Mouse (Mus musculus): ENCODE results near the gene Cct7. TPM values are rescaled to one million over a fixed set of nuclear protein-coding genes. Genes with fewer than 3 reads are reported as not detected.

The Cct7 gene
- polyA plus RNA-seq, 1 experiment from 2014 or later = 358 TPM

DNA sequence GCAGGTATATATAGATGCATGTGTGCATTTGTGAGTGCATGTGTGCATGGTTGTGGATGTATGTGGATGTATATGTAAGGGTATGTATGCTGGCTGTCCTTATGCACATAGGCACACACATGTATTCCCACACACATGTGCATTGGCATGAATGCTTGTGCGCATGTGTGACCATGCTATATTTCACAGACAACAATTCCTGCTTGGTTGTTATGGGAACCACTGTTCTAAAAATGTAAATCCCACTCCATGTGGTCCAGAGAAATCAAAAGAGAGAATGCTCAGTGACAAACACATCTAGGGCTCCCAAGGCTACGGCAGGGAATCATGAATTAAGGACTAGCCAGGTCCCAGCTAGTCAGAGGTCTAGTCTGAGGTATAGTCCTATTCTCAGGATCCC is 53.6 kb downstream of the Cct7 start:
- Histone ChIP-seq H3K27me3 (ENCODE audit: insufficient read depth, low read length) (peaks cover 4% of the 10 kb centered on the region; the same call in 1 of the 2 replicates), H3K27ac (no peak overlapping the region), H3K36me3 (ENCODE audit: insufficient read depth, low read length) (no peaks in the 10 kb centered on the region), H3K4me1 (replicated peaks; ENCODE audit: insufficient read depth, low read length) (0 out of 2 replicates have a peak, but pooled peaks cover 10% of the 10 kb centered on the region), H3K4me2 (ENCODE audit: low read length) (no peak overlapping the region), H3K4me3 (replicated peaks; ENCODE audit: low read depth, low read length) (no peak overlapping the region), H3K9ac (ENCODE audit: low read depth, low read length) (no peak overlapping the region), H3K9me3 (replicated peaks; ENCODE audit: low read length) (no peaks in the 10 kb centered on the region)
- ATAC-seq (replicated peaks; ENCODE audit: low FRiP score, low read depth) (no peak), DNase-seq (ENCODE audit: low spot score) (no peak)
- 86% methylated on average over 2 of the region's 2 CpGs for WGBS
- TF ChIP-seq CTCF (IDR thresholded peaks at IDR 0.05; ENCODE audit: low read depth) = no peak

DNA sequence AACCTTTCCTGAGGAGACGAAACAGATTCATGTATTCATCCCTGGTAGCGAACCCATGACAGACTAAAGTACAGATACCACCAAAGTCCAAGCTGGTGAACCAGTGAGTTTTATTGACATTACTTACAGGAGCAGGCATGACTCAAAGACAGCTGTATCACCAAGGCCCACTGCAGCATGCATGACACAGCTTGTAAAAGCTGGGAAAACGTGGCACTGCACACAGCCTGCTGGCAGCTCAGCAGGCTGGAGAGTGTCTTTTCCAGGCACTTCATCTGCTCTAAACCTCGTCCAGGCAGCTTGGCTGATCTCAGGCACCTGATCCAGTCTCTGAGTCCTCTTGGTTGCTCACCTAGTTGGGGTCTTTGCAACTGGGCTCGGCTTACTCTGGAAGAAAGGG is 57.3 kb downstream of the Cct7 start:
- peaks cover 39% of the 10 kb centered on the region for H3K27me3 ChIP-seq (ENCODE audit: insufficient read depth, low read length)
- DNase-seq (ENCODE audit: low spot score) (no peak), ATAC-seq (replicated peaks; ENCODE audit: low FRiP score, low read depth) (no peak)
- no peaks in the 10 kb centered on the region for H3K9me3 ChIP-seq (replicated peaks; ENCODE audit: low read length)
- 54% methylated on average over 5 of the region's 5 CpGs for WGBS
- no peak overlapping the region for H3K4me2 ChIP-seq (ENCODE audit: low read length)
- no peak overlapping the region for H3K4me3 ChIP-seq (replicated peaks; ENCODE audit: low read depth, low read length)
- no peaks in the 10 kb centered on the region; the same call in 1 of the 2 replicates for H3K4me1 ChIP-seq (replicated peaks; ENCODE audit: insufficient read depth, low read length)
- no peak overlapping the region for H3K27ac ChIP-seq
- H3K9ac ChIP-seq (ENCODE audit: low read depth, low read length) = no peak overlapping the region
- TF ChIP-seq CTCF (IDR thresholded peaks at IDR 0.05; ENCODE audit: low read depth) = no peak
- no peaks in the 10 kb centered on the region for H3K36me3 ChIP-seq (ENCODE audit: insufficient read depth, low read length)

DNA sequence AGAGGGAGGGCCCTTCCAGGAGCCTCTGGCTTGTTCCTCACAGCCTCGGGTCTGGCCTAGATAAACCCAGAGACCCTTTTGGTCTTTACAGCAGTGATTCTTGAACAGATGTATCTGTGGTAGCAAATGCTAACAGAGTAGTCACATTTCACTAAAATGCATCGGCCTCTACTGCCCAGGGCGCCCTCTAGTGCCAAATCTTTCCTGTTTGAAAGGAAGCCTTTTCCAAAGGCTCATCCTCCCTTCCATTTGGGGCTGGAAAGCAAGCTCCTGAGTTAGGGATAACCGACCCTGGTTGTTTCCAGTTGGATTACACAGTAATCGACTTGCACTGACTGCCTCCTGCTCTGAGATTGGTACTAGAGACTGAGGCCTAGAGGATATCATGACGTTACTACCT is 59.2 kb downstream of the Cct7 start:
- WGBS = 3% methylated on average over 6 of the region's 6 CpGs
- ATAC-seq (replicated peaks; ENCODE audit: low FRiP score, low read depth) = no peak
- peak; percentile 65 for TF ChIP-seq CTCF (IDR thresholded peaks at IDR 0.05; ENCODE audit: low read depth)

DNA sequence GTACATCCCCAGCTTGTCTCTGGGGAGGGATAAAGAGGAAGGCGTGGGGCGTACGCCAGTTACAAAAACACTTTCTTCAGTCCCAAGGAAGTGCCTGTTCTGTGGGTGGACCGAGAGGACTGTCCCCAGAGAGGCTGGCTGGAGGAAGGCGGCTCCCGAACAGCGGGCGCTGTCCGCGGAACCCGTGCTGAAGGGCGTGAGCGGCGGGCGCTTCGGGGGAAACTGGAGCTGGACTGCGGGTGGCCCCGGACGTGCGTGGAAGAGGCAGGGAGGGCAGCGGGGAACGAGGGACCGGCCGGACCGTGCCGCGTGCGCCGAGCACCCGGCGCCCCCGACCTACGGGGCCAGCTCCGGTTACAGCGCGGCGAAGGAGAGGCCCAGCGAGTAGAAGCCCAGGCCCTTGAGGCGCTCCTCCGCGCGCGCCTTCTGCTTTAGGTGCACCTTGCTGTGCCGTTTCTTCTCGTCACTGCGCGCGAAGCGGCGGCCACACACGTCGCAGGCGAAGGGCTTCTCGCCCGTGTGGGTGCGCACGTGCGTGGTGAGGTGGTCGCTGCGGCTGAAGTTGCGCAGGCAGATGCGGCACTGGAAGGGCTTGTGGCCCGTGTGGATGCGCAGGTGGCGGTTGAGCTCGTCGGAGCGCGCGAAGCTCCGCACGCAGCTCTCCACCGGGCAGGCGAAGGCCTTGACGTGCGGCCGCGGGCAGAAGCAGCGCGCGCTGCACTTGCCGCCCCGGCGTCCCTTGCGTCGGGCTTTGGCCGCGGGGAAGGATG is 60.2 kb downstream of the Cct7 start:
- ATAC-seq (replicated peaks; ENCODE audit: low FRiP score, low read depth) = no peak
- H3K9ac ChIP-seq (ENCODE audit: low read depth, low read length) = no peak overlapping the region
- H3K9me3 ChIP-seq (replicated peaks; ENCODE audit: low read length) = no peaks in the 10 kb centered on the region
- peak overlapping the region; percentile 40 for H3K4me2 ChIP-seq (ENCODE audit: low read length)
- H3K36me3 ChIP-seq (ENCODE audit: insufficient read depth, low read length) = no peaks in the 10 kb centered on the region
- no peak for TF ChIP-seq CTCF (IDR thresholded peaks at IDR 0.05; ENCODE audit: low read depth)
- DNase-seq (ENCODE audit: low spot score) = peak; percentile 74
- WGBS = under 1% methylated on average over 85 of the region's 88 CpGs
- H3K4me3 ChIP-seq (replicated peaks; ENCODE audit: low read depth, low read length) = peak overlapping the region; percentile 20
- H3K27me3 ChIP-seq (ENCODE audit: insufficient read depth, low read length) = peaks cover 64% of the 10 kb centered on the region
- H3K27ac ChIP-seq = no peak overlapping the region
- no peaks in the 10 kb centered on the region; the same call in 1 of the 2 replicates for H3K4me1 ChIP-seq (replicated peaks; ENCODE audit: insufficient read depth, low read length)

More for the DNA sequence above, 59.2 kb downstream of the Cct7 start:
- Histone ChIP-seq H3K27ac (no peak overlapping the region), H3K9me3 (replicated peaks; ENCODE audit: low read length) (no peaks in the 10 kb centered on the region), H3K4me2 (ENCODE audit: low read length) (no peak overlapping the region), H3K27me3 (ENCODE audit: insufficient read depth, low read length) (peaks cover 56% of the 10 kb centered on the region), H3K4me1 (replicated peaks; ENCODE audit: insufficient read depth, low read length) (no peaks in the 10 kb centered on the region; the same call in 1 of the 2 replicates), H3K4me3 (replicated peaks; ENCODE audit: low read depth, low read length) (no peak overlapping the region), H3K36me3 (ENCODE audit: insufficient read depth, low read length) (no peaks in the 10 kb centered on the region), H3K9ac (ENCODE audit: low read depth, low read length) (no peak overlapping the region)
- peak; percentile 71 for DNase-seq (ENCODE audit: low spot score)

DNA sequence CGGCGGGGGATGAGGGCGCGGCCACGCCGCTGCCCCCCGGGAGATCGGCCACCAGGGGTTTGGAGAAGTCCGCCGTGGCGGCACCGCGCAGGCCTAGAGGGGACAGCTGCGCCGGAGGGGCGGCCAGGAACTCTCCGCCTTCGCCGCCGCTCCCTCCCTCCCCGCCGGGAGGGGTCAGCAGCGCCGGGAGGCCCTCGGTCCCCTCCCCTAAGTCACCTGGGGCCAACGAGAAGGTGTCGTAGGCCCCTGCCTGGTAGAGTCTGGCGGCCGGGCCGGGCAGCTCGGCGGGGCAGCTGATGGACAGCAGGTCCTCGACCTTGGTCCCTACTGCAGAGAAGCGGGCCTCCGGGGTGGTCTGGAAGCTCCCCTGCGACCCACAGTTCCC is 60.7 kb downstream of the Cct7 start:
- no peaks in the 10 kb centered on the region; the same call in 1 of the 2 replicates for H3K4me1 ChIP-seq (replicated peaks; ENCODE audit: insufficient read depth, low read length)
- no peak overlapping the region for H3K9ac ChIP-seq (ENCODE audit: low read depth, low read length)
- peaks cover 64% of the 10 kb centered on the region for H3K27me3 ChIP-seq (ENCODE audit: insufficient read depth, low read length)
- TF ChIP-seq CTCF (IDR thresholded peaks at IDR 0.05; ENCODE audit: low read depth) = no peak
- 1% methylated on average over 29 of the region's 36 CpGs for WGBS
- H3K4me2 ChIP-seq (ENCODE audit: low read length) = peak overlapping the region; percentile 40
- H3K36me3 ChIP-seq (ENCODE audit: insufficient read depth, low read length) = no peaks in the 10 kb centered on the region
- no peak for ATAC-seq (replicated peaks; ENCODE audit: low FRiP score, low read depth)
- no peak overlapping the region for H3K27ac ChIP-seq
- DNase-seq (ENCODE audit: low spot score) = no peak
- no peaks in the 10 kb centered on the region for H3K9me3 ChIP-seq (replicated peaks; ENCODE audit: low read length)
- H3K4me3 ChIP-seq (replicated peaks; ENCODE audit: low read depth, low read length) = peak overlapping the region; percentile 20

DNA sequence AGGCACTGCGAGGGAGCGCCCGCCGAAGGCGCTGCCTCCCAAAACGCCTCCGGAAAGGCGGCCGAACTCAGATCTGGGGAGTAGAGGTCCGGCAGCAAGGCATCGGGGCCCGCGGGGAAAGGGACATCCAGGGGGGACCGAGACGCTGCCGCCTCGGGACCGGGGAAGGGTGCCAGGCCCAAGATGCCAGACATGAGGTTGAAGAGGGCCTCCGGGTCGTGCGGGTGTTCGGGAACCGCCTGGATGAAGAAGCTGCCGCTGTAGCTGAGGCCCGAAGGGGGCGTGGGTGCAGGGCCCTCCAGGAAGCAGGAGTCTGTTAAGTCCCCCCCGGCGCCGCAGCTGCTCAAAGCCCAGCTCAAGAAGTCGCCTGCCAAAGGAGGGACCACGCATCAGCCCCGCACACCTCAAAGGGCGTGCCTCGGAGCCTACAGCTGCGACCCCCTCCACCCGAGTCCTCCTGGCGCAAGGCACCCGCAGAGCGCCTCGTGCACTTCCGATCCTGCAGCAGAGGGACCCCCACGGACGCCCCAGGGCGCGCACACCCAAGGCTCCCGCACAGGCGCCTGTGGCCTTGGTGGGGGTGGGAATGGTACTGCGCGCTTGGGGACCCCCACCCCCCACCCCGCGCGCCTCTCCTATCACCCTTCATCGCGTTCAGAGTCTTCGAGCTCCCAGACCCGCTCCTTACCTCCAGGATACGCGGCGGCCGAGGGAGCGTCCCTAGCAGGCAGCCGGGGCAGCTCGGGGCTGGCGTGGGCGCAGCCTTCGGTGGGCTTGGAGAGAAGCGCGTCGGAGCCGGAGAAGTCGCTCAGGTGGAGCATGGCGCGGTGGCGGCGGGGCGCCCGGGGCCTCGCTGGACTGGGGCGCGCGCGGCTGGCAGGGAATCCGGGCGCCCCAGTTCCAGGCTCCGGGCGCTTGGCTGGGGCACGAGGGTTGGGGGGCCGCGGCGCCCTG is 61.5 kb downstream of the Cct7 start:
- Histone ChIP-seq H3K9me3 (replicated peaks; ENCODE audit: low read length) (no peaks in the 10 kb centered on the region), H3K9ac (ENCODE audit: low read depth, low read length) (no peak overlapping the region), H3K27me3 (ENCODE audit: insufficient read depth, low read length) (peaks cover 64% of the 10 kb centered on the region), H3K4me1 (replicated peaks; ENCODE audit: insufficient read depth, low read length) (no peaks in the 10 kb centered on the region; the same call in 1 of the 2 replicates), H3K4me2 (ENCODE audit: low read length) (peak overlapping the region; percentile 73), H3K27ac (no peak overlapping the region), H3K36me3 (ENCODE audit: insufficient read depth, low read length) (no peaks in the 10 kb centered on the region), H3K4me3 (replicated peaks; ENCODE audit: low read depth, low read length) (peak overlapping the region; percentile 41)
- TF ChIP-seq CTCF (IDR thresholded peaks at IDR 0.05; ENCODE audit: low read depth) = no peak
- no peak for ATAC-seq (replicated peaks; ENCODE audit: low FRiP score, low read depth)
- 2% methylated on average over 89 of the region's 90 CpGs for WGBS
- DNase-seq (ENCODE audit: low spot score) = no peak
